Mouse (Mus musculus): ENCODE data around the gene Aff1. TPM values are rescaled to one million over a fixed set of nuclear protein-coding genes. Genes with fewer than 3 reads are reported as not detected.

The Aff1 gene
- polyA plus RNA-seq, 1 experiment = 23.3 TPM

DNA sequence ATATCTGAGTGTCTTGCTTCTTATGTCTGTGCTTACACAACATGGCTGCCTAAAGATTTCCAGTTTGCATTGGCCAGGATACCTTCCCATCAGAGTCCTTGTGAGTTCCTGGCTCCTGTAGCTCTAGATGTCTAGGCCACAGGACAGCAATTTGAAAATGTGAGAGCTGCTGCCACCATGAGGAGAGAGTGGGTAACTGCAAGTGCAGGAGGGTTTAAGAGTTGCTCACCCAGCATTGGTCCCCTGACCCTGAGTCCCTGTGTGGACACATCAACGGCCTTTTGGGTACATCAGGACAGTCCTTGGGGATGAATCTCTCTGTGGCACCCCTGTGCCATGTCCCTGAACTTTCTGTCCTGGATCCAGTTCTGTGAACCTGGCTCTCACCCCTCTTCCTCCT lies 125.6 kb downstream of the Aff1 start:
- H3K27me3 ChIP-seq (ENCODE audit: control insufficient read depth, insufficient read depth, low read length, poor library complexity, severe bottlenecking) = no peaks in the 10 kb centered on the region
- no peak overlapping the region for H3K9ac ChIP-seq (ENCODE audit: low read depth, poor library complexity, severe bottlenecking)
- H3K4me3 ChIP-seq (ENCODE audit: low read depth, low read length) = no peak overlapping the region
- H3K4me1 ChIP-seq (ENCODE audit: control insufficient read depth, insufficient read depth, low read length) = peaks cover 3% of the 10 kb centered on the region
- H3K9me3 ChIP-seq (replicated peaks; ENCODE audit: control insufficient read depth, insufficient read depth, low read length, poor library complexity, severe bottlenecking) = no peaks in the 10 kb centered on the region
- H3K36me3 ChIP-seq (ENCODE audit: control insufficient read depth, insufficient read depth, low read length, poor library complexity, severe bottlenecking) = no peaks in the 10 kb centered on the region
- TF ChIP-seq EP300 (IDR thresholded peaks at IDR 0.05; ENCODE audit: insufficient read depth, low read depth, low read length) (no peak), POLR2A (IDR thresholded peaks at IDR 0.05; ENCODE audit: insufficient read depth, low read length) (no peak), CTCF (IDR thresholded peaks at IDR 0.05; ENCODE audit: low read depth, low read length) (peak; percentile 84)
- no peak overlapping the region for H3K27ac ChIP-seq (ENCODE audit: insufficient read depth, low read length)

DNA sequence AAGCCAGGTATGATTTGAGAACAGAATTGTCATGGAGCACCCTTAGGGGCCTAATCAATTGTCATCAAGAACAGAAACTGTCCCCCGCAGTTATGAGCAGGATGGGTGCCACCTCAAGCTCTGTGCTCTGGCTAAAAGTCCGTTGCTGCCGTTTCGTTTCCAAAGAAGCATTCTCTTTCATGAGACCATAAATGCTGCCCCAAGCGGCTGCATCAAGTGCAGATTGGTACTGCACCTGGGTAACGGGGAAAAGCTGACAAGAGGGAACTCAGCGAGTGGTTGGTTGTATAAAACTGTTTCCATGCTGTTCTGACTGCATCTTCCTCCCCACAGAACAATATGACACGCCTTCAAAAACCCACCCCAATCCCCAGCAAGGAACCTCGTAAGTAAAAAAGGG lies 126.4 kb downstream of the Aff1 start:
- no peak overlapping the region for H3K9ac ChIP-seq (ENCODE audit: low read depth, poor library complexity, severe bottlenecking)
- H3K4me1 ChIP-seq (ENCODE audit: control insufficient read depth, insufficient read depth, low read length) = peaks cover 2% of the 10 kb centered on the region
- H3K9me3 ChIP-seq (replicated peaks; ENCODE audit: control insufficient read depth, insufficient read depth, low read length, poor library complexity, severe bottlenecking) = no peaks in the 10 kb centered on the region
- H3K36me3 ChIP-seq (ENCODE audit: control insufficient read depth, insufficient read depth, low read length, poor library complexity, severe bottlenecking) = no peaks in the 10 kb centered on the region
- H3K4me3 ChIP-seq (ENCODE audit: low read depth, low read length) = no peak overlapping the region
- no peak for TF ChIP-seq CTCF (IDR thresholded peaks at IDR 0.05; ENCODE audit: low read depth, low read length)
- TF ChIP-seq EP300 (IDR thresholded peaks at IDR 0.05; ENCODE audit: insufficient read depth, low read depth, low read length) = no peak
- TF ChIP-seq POLR2A (IDR thresholded peaks at IDR 0.05; ENCODE audit: insufficient read depth, low read length) = no peak
- no peaks in the 10 kb centered on the region for H3K27me3 ChIP-seq (ENCODE audit: control insufficient read depth, insufficient read depth, low read length, poor library complexity, severe bottlenecking)
- H3K27ac ChIP-seq (ENCODE audit: insufficient read depth, low read length) = no peak overlapping the region

- Histone ChIP-seq H3K9ac (ENCODE audit: low read depth, poor library complexity, severe bottlenecking) (no peak overlapping the region), H3K4me1 (ENCODE audit: control insufficient read depth, insufficient read depth, low read length) (no peaks in the 10 kb centered on the region), H3K27me3 (ENCODE audit: control insufficient read depth, insufficient read depth, low read length, poor library complexity, severe bottlenecking) (no peaks in the 10 kb centered on the region), H3K4me3 (ENCODE audit: low read depth, low read length) (no peak overlapping the region), H3K36me3 (ENCODE audit: control insufficient read depth, insufficient read depth, low read length, poor library complexity, severe bottlenecking) (no peaks in the 10 kb centered on the region), H3K9me3 (replicated peaks; ENCODE audit: control insufficient read depth, insufficient read depth, low read length, poor library complexity, severe bottlenecking) (no peaks in the 10 kb centered on the region), H3K27ac (ENCODE audit: insufficient read depth, low read length) (no peak overlapping the region)
- TF ChIP-seq CTCF (IDR thresholded peaks at IDR 0.05; ENCODE audit: low read depth, low read length) (no peak), POLR2A (IDR thresholded peaks at IDR 0.05; ENCODE audit: insufficient read depth, low read length) (no peak), EP300 (IDR thresholded peaks at IDR 0.05; ENCODE audit: insufficient read depth, low read depth, low read length) (no peak)
Measured at GRCm38 (mm10) chr5:103819674-103820073, 127.5 kb downstream of the Aff1 start.

- Histone ChIP-seq H3K27me3 (ENCODE audit: control insufficient read depth, insufficient read depth, low read length, poor library complexity, severe bottlenecking) (no peaks in the 10 kb centered on the region), H3K36me3 (ENCODE audit: control insufficient read depth, insufficient read depth, low read length, poor library complexity, severe bottlenecking) (no peaks in the 10 kb centered on the region), H3K4me1 (ENCODE audit: control insufficient read depth, insufficient read depth, low read length) (no peaks in the 10 kb centered on the region), H3K4me3 (ENCODE audit: low read depth, low read length) (no peak overlapping the region), H3K9me3 (replicated peaks; ENCODE audit: control insufficient read depth, insufficient read depth, low read length, poor library complexity, severe bottlenecking) (no peaks in the 10 kb centered on the region), H3K9ac (ENCODE audit: low read depth, poor library complexity, severe bottlenecking) (no peak overlapping the region), H3K27ac (ENCODE audit: insufficient read depth, low read length) (no peak overlapping the region)
- TF ChIP-seq CTCF (IDR thresholded peaks at IDR 0.05; ENCODE audit: low read depth, low read length) (no peak), EP300 (IDR thresholded peaks at IDR 0.05; ENCODE audit: insufficient read depth, low read depth, low read length) (no peak), POLR2A (IDR thresholded peaks at IDR 0.05; ENCODE audit: insufficient read depth, low read length) (no peak)
Measured at GRCm38 (mm10) chr5:103821062-103821461, 128.9 kb downstream of the Aff1 start.

- no peaks in the 10 kb centered on the region for H3K36me3 ChIP-seq (ENCODE audit: control insufficient read depth, insufficient read depth, low read length, poor library complexity, severe bottlenecking)
- TF ChIP-seq CTCF (IDR thresholded peaks at IDR 0.05; ENCODE audit: low read depth, low read length) = no peak
- TF ChIP-seq EP300 (IDR thresholded peaks at IDR 0.05; ENCODE audit: insufficient read depth, low read depth, low read length) = no peak
- no peak for TF ChIP-seq POLR2A (IDR thresholded peaks at IDR 0.05; ENCODE audit: insufficient read depth, low read length)
- H3K9me3 ChIP-seq (replicated peaks; ENCODE audit: control insufficient read depth, insufficient read depth, low read length, poor library complexity, severe bottlenecking) = no peaks in the 10 kb centered on the region
- no peak overlapping the region for H3K27ac ChIP-seq (ENCODE audit: insufficient read depth, low read length)
- no peak overlapping the region for H3K9ac ChIP-seq (ENCODE audit: low read depth, poor library complexity, severe bottlenecking)
- no peaks in the 10 kb centered on the region for H3K27me3 ChIP-seq (ENCODE audit: control insufficient read depth, insufficient read depth, low read length, poor library complexity, severe bottlenecking)
- no peak overlapping the region for H3K4me3 ChIP-seq (ENCODE audit: low read depth, low read length)
- H3K4me1 ChIP-seq (ENCODE audit: control insufficient read depth, insufficient read depth, low read length) = no peaks in the 10 kb centered on the region
Measured at GRCm38 (mm10) chr5:103821500-103822298, 129.5 kb downstream of the Aff1 start.

GRCm38 (mm10) chr5:103822949-103823348 lies 130.8 kb downstream of the Aff1 start:
- TF ChIP-seq CTCF (IDR thresholded peaks at IDR 0.05; ENCODE audit: low read depth, low read length) (no peak), POLR2A (IDR thresholded peaks at IDR 0.05; ENCODE audit: insufficient read depth, low read length) (no peak)
- Histone ChIP-seq H3K4me1 (ENCODE audit: control insufficient read depth, insufficient read depth, low read length) (no peaks in the 10 kb centered on the region), H3K9me3 (replicated peaks; ENCODE audit: control insufficient read depth, insufficient read depth, low read length, poor library complexity, severe bottlenecking) (no peaks in the 10 kb centered on the region), H3K4me3 (ENCODE audit: low read depth, low read length) (no peak overlapping the region), H3K36me3 (ENCODE audit: control insufficient read depth, insufficient read depth, low read length, poor library complexity, severe bottlenecking) (no peaks in the 10 kb centered on the region), H3K27ac (ENCODE audit: insufficient read depth, low read length) (no peak overlapping the region), H3K27me3 (ENCODE audit: control insufficient read depth, insufficient read depth, low read length, poor library complexity, severe bottlenecking) (no peaks in the 10 kb centered on the region), H3K9ac (ENCODE audit: low read depth, poor library complexity, severe bottlenecking) (no peak overlapping the region)
